Mouse (Mus musculus): ENCODE results near the gene Skap1.

DNA sequence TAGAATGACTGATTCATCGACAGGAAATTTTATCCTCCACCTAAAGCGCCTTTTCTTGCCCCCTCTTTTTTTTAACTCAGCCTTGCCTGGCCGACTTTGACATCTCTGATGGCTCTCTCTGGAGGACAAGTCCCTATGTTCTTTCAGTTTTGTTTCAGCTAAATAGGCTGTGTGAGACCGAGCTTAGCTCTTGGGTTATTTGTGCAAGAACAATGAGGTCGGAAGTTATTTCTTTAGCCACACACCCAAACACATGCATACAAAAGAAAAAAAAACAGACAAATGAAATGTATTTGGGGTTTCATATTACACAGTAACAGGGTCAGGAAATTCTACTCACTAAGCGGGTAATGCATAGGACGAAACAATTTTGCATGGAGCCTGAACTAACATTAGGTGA, 155.6 kb downstream of the Skap1 start:
- TF ChIP-seq CTCF (conservative IDR thresholded peaks at IDR 0.05; ENCODE audit: low read length) (no peak), NANOG (IDR thresholded peaks at IDR 0.05; ENCODE audit: borderline replicate concordance, low read length) (no peak)

Measured in E14TG2a.4 (cell line).